Mouse (Mus musculus): Measurements from ENCODE around the gene Napb.
"Not testable (repeated sequence)": the region's sequence is repeated elsewhere in the genome, so short reads cannot be mapped to it uniquely, and the experiment has no call there.

Napb gene

GRCm38 (mm10) chr2:148732327-148733000 lies at the start of gene Napb:
Napb (minus strand) TSS chr2:148732467.
- DNase-seq, result peak; percentile 81 to 83

GRCm38 (mm10) chr2:148781709-148782108 lies 49.4 kb upstream of the Napb start, which contains the start of gene 8030411F24Rik:
8030411F24Rik (plus strand) TSS chr2:148782009.
- DNase-seq, result no peak

- not testable (repeated sequence) for DNase-seq
Observed at GRCm38 (mm10) chr2:148771397-148771796, 39.1 kb upstream of the Napb start, which contains the start of gene Cst11. Cst11 (minus strand) TSS chr2:148771497.

GRCm38 (mm10) chr2:148763648-148764388 lies 31.6 kb upstream of the Napb start:
- DNase-seq, result no peak

GRCm38 (mm10) chr2:148754310-148754846 lies 22.1 kb upstream of the Napb start:
- DNase-seq, result no peak

GRCm38 (mm10) chr2:148751893-148752813 lies 19.9 kb upstream of the Napb start:
- DNase-seq, result peak in 1 of 2 experiments; percentile 20

- DNase-seq, result no peak
Observed at GRCm38 (mm10) chr2:148750058-148750457, 17.8 kb upstream of the Napb start, which contains the start of gene Cstl1. Cstl1 (plus strand) TSS chr2:148750358.

- DNase-seq, result no peak
Observed at GRCm38 (mm10) chr2:148743846-148744407, 11.7 kb upstream of the Napb start.

- no peak for DNase-seq
Observed at GRCm38 (mm10) chr2:148743001-148743400, 10.7 kb upstream of the Napb start.

- DNase-seq, result no peak
Observed at GRCm38 (mm10) chr2:148731614-148732326, 497 bp downstream of the Napb start.

- no peak for DNase-seq
Observed at GRCm38 (mm10) chr2:148719271-148719995, 12.8 kb downstream of the Napb start.

- no peak for DNase-seq
Observed at GRCm38 (mm10) chr2:148717072-148717471, 15.2 kb downstream of the Napb start.

- no peak for DNase-seq
Observed at GRCm38 (mm10) chr2:148712326-148712725, 19.9 kb downstream of the Napb start.

GRCm38 (mm10) chr2:148707202-148707530 lies 25.1 kb downstream of the Napb start:
- no peak for DNase-seq

GRCm38 (mm10) chr2:148706409-148707201 lies 25.7 kb downstream of the Napb start:
- no peak for DNase-seq

GRCm38 (mm10) chr2:148698571-148698970 lies 33.7 kb downstream of the Napb start:
- no peak for DNase-seq

GRCm38 (mm10) chr2:148690781-148691180 lies 41.5 kb downstream of the Napb start:
- DNase-seq, result no peak

- no peak for DNase-seq
Observed at GRCm38 (mm10) chr2:148690291-148690690, 42.0 kb downstream of the Napb start.

- no peak for DNase-seq
Observed at GRCm38 (mm10) chr2:148689444-148690140, 42.7 kb downstream of the Napb start.

Data from thymus, adult 18-20 months (tissue).